Mouse (Mus musculus) liver, embryonic 12.5 days (tissue): ENCODE results near the gene Cyp2c23. TPM values are rescaled to one million over a fixed set of nuclear protein-coding genes. Genes with fewer than 3 reads are reported as not detected.
A peak's percentile ranks its signal among the peaks of the same experiment; 100 is the strongest.

Source experiments
- ATAC-seq: fragments of 200-750 bp; cut with Nextera tagmentation; 2 replicates; pipeline ENCODE4 v1.8.0; 2017; ENCODE audit warnings: moderate number of reproducible peaks, mild to moderate bottlenecking, moderate library complexity
- H3K27ac ChIP-seq: fragments of 300-500 bp; sonication (generic); 2 replicates; pipeline ENCODE4 v1.5.1; 2016; ENCODE audit warnings: mild to moderate bottlenecking
- H3K27me3 ChIP-seq: fragments of 300-500 bp; sonication (generic); replicated peaks from 2 replicates; pipeline ENCODE4 v1.6.1; 2016; ENCODE audit warnings: mild to moderate bottlenecking, moderate library complexity
- H3K36me3 ChIP-seq: fragments of 300-500 bp; sonication (generic); 2 replicates; pipeline ENCODE4 v1.6.1; 2016; ENCODE audit warnings: mild to moderate bottlenecking, moderate library complexity
- H3K4me1 ChIP-seq: fragments of 300-500 bp; sonication (generic); 2 replicates; pipeline ENCODE4 v1.6.1; 2016
- H3K4me2 ChIP-seq: fragments of 300-500 bp; sonication (generic); 2 replicates; pipeline ENCODE4 v1.6.1; 2016; ENCODE audit warnings: mild to moderate bottlenecking, moderate library complexity
- H3K4me3 ChIP-seq: fragments of 300-500 bp; sonication (generic); 2 replicates; pipeline ENCODE4 v1.5.1; 2016; ENCODE audit warnings: mild to moderate bottlenecking, moderate library complexity
- H3K9ac ChIP-seq: fragments of 300-500 bp; sonication (generic); 2 replicates; pipeline ENCODE4 v1.6.1; 2016; ENCODE audit warnings: mild to moderate bottlenecking, moderate library complexity
- H3K9me3 ChIP-seq: fragments of 300-500 bp; sonication (generic); replicated peaks from 2 replicates; pipeline ENCODE4 v1.6.1; 2016; ENCODE audit warnings: mild to moderate bottlenecking, moderate library complexity
- WGBS: fragments of 180-500 bp; shearing (Covaris S2); methylation state at CpG from one replicate; pipeline ENCODE4 v1.1.7; 2016; ENCODE audit not compliant: insufficient replicate concordance; 5-methylcytosine and 5-hydroxymethylcytosine counted together
- polyA plus RNA-seq: library from polyadenylated mRNA; unstranded; fragments of >200 nt; fragmentation: Nextera tagmentation; extraction: Ambion mirVana; gene quantifications from 2 replicates; pipeline ENCODE4 v1.2.1, GENCODE M21; 2016

Cyp2c23 gene
- polyA plus RNA-seq, 1 experiment from 2014 or later = 5.4 TPM

- 54% methylated on average over 7 of the region's 7 CpGs for WGBS
- no peak overlapping the region for H3K9ac ChIP-seq
- H3K4me2 ChIP-seq = no peak overlapping the region
- H3K27me3 ChIP-seq = no peaks in the 10 kb centered on the region
- 0 out of 2 replicates have a peak, but pooled peaks cover 3% of the 10 kb centered on the region for H3K4me1 ChIP-seq
- no peak overlapping the region for H3K27ac ChIP-seq
- no peaks in the 10 kb centered on the region for H3K9me3 ChIP-seq
- no peak overlapping the region for H3K4me3 ChIP-seq
- ATAC-seq = no peak
- no peaks in the 10 kb centered on the region for H3K36me3 ChIP-seq
These were observed 9.3 kb downstream of the Cyp2c23 start for GRCm38 (mm10) chr19:44019739-44020138.

DNA sequence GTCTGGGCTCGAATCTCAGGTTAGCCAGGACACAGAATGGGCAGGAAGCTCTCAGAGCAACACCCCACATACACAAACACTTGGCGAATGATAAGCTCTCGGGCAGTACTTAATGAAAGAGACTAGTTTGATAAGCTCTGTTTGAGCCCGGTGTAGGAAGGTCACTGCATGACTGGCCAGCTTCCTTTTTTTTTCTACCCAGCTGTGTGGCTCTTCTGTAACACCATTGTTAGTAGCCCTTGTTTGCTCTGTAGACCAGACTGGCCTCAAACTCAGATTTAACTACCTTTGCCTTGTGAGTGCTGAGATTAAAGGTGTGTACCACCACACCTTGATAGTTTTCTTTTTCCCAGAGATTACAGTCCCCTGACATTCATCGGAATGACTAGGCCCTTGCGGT, 15.1 kb downstream of the Cyp2c23 start:
- Histone ChIP-seq H3K9me3 (no peaks in the 10 kb centered on the region), H3K27ac (no peak overlapping the region), H3K9ac (no peak overlapping the region), H3K4me1 (0 out of 2 replicates have a peak, but pooled peaks cover 3% of the 10 kb centered on the region), H3K27me3 (no peaks in the 10 kb centered on the region), H3K36me3 (no peaks in the 10 kb centered on the region), H3K4me2 (no peak overlapping the region), H3K4me3 (no peak overlapping the region)
- WGBS = 41% methylated on average over 6 of the region's 6 CpGs
- no peak for ATAC-seq

DNA sequence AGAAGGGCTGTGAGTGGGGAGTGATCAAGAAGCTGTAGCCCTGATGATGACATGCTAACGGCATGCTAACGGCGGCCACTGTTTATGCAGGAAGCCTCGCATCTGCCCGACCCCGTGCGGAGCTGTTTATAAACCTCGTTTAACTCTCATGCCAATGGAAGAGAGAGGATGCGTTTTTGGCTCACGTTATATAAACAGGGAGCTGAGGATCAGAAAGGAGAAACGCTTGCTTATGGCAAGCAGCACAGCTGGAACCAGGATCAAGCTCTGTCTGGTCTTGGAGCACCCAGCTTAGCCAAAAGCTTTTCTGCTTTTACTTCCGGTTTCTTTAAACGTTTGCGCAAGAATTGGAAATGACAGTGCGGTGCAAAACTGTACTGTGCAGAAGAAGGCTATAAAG, 20.2 kb downstream of the Cyp2c23 start:
- H3K4me2 ChIP-seq = no peak overlapping the region
- no peaks in the 10 kb centered on the region for H3K27me3 ChIP-seq
- no peaks in the 10 kb centered on the region for H3K9me3 ChIP-seq
- H3K4me1 ChIP-seq = no peaks in the 10 kb centered on the region
- ATAC-seq = no peak
- no peak overlapping the region for H3K4me3 ChIP-seq
- H3K36me3 ChIP-seq = no peaks in the 10 kb centered on the region
- 57% methylated on average over 15 of the region's 15 CpGs for WGBS
- H3K27ac ChIP-seq = no peak overlapping the region
- no peak overlapping the region for H3K9ac ChIP-seq

GRCm38 (mm10) chr19:44007186-44007585, 21.8 kb downstream of the Cyp2c23 start:
- WGBS = 68% methylated on average over 12 of the region's 12 CpGs

DNA sequence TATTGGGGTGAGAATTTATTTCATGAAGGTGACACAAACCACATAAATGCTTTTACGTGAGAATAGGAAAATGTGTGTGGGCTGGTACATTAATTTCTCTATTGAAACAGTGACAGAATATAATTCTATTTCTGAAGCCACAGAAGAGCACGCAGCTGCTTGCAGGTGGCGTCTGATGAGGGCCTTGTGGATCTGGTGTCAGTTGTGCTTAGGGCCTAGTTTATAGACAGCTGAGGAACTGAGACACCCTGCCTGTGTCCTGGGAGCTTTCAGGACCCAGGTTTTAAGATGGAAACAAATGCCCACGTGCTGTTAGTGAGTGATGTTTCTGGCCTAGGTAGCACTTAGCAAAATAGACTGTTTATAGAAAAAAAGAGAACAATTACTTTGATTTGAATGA, 24.0 kb downstream of the Cyp2c23 start:
- Histone ChIP-seq H3K27ac (no peak overlapping the region), H3K9ac (no peak overlapping the region), H3K4me1 (no peaks in the 10 kb centered on the region), H3K4me3 (no peak overlapping the region), H3K27me3 (0 out of 2 replicates have a peak, but pooled peaks cover 5% of the 10 kb centered on the region), H3K36me3 (no peaks in the 10 kb centered on the region), H3K4me2 (no peak overlapping the region), H3K9me3 (no peaks in the 10 kb centered on the region)
- ATAC-seq = no peak
- WGBS = 57% methylated on average over 4 of the region's 4 CpGs

More at GRCm38 (mm10) chr19:44007186-44007585, 21.8 kb downstream of the Cyp2c23 start:
- H3K36me3 ChIP-seq = no peaks in the 10 kb centered on the region
- no peak overlapping the region for H3K9ac ChIP-seq
- H3K27me3 ChIP-seq = no peaks in the 10 kb centered on the region
- ATAC-seq = no peak
- H3K4me1 ChIP-seq = no peaks in the 10 kb centered on the region
- H3K27ac ChIP-seq = no peak overlapping the region
- no peak overlapping the region for H3K4me3 ChIP-seq
- no peak overlapping the region for H3K4me2 ChIP-seq
- no peaks in the 10 kb centered on the region for H3K9me3 ChIP-seq

- H3K9ac ChIP-seq = no peak overlapping the region
- no peak overlapping the region for H3K4me3 ChIP-seq
- no peak overlapping the region for H3K27ac ChIP-seq
- no peaks in the 10 kb centered on the region for H3K9me3 ChIP-seq
- H3K36me3 ChIP-seq = no peaks in the 10 kb centered on the region
- 0 out of 2 replicates have a peak, but pooled peaks cover 5% of the 10 kb centered on the region for H3K27me3 ChIP-seq
- ATAC-seq = no peak
- 76% methylated on average over 2 of the region's 2 CpGs for WGBS
- no peak overlapping the region for H3K4me2 ChIP-seq
- H3K4me1 ChIP-seq = no peaks in the 10 kb centered on the region
These were observed 24.7 kb downstream of the Cyp2c23 start for GRCm38 (mm10) chr19:44004261-44004660.

DNA sequence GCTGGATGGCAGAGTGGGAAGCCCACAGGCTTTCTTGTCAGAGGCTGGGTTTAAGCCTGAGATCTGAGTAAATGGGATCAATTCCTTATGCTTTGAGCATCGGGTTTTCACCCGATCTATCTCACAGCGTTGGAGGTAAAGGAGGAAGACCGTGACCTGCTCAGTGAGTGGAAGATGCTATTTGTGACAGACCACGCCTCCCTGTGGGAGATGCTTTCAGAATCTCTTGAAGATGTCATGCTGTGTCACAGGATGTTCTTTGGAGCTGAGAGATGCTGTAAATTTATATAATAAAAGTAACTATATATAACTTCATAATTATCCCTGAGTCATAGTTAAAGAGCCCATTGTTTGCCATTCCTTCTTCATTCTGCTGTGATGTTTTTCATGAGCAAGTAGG, 28.3 kb downstream of the Cyp2c23 start:
- Histone ChIP-seq H3K4me1 (0 out of 2 replicates have a peak, but pooled peaks cover 6% of the 10 kb centered on the region), H3K4me2 (no peak overlapping the region), H3K4me3 (no peak overlapping the region), H3K36me3 (no peaks in the 10 kb centered on the region), H3K9ac (no peak overlapping the region), H3K27ac (no peak overlapping the region), H3K27me3 (0 out of 2 replicates have a peak, but pooled peaks cover 5% of the 10 kb centered on the region), H3K9me3 (no peaks in the 10 kb centered on the region)
- 62% methylated on average over 5 of the region's 5 CpGs for WGBS
- no peak for ATAC-seq

DNA sequence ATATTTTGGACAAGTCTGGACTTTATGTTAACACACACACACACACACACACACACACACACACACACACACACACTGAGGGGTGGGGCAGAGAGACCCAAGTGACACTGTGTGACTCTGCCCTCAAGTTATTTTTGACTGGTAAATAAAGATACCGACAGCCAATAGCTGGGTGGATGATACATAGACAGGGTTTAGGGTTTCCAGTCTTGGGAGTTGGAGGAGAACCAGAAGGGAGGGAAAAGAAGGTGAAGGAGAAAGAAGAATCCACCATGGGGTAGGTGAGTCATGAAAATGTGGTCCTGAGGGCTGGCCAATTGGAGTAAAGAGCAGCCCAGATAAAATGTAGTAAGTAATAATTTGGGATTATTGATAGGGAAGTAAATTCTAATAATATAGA, 28.9 kb downstream of the Cyp2c23 start:
- 68% methylated on average over 1 of the region's 1 CpGs for WGBS
- H3K4me1 ChIP-seq = 0 out of 2 replicates have a peak, but pooled peaks cover 6% of the 10 kb centered on the region
- no peak for ATAC-seq
- 0 out of 2 replicates have a peak, but pooled peaks cover 5% of the 10 kb centered on the region for H3K27me3 ChIP-seq
- H3K27ac ChIP-seq = no peak overlapping the region
- H3K9me3 ChIP-seq = no peaks in the 10 kb centered on the region
- no peak overlapping the region for H3K4me3 ChIP-seq
- no peak overlapping the region for H3K4me2 ChIP-seq
- H3K36me3 ChIP-seq = no peaks in the 10 kb centered on the region
- no peak overlapping the region for H3K9ac ChIP-seq

- no peak overlapping the region for H3K9ac ChIP-seq
- no peaks in the 10 kb centered on the region for H3K9me3 ChIP-seq
- H3K4me3 ChIP-seq = no peak overlapping the region
- no peaks in the 10 kb centered on the region for H3K36me3 ChIP-seq
- 61% methylated on average over 11 of the region's 11 CpGs for WGBS
- peak overlapping the region; percentile 58 for H3K27ac ChIP-seq
- peak; percentile 47; the same call in 1 of the 2 replicates for ATAC-seq
- H3K4me1 ChIP-seq = 0 out of 2 replicates have a peak, but pooled peaks cover 6% of the 10 kb centered on the region
- H3K4me2 ChIP-seq = no peak overlapping the region
- 0 out of 2 replicates have a peak, but pooled peaks cover 5% of the 10 kb centered on the region for H3K27me3 ChIP-seq
These were observed 30.0 kb downstream of the Cyp2c23 start for GRCm38 (mm10) chr19:43998802-43999527.

DNA sequence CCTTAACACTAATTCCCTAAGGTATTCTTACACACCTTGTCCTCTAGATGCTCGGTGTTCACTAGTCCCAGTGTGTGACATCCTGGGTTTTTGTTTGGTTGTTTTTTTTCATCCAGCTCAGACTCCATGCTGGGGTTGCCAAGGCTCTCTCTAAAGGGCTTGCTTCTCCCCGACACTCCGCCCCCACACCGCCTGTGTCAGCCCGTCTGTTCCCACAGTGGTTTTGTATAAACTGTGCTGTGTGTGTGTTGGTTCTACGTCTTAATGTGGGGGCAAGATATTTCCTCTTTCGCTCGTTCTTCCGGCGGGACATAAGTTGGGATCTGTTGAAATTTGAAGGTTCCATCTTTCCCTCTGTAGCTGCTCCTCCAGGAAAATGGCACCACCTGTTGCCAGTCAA, 30.9 kb downstream of the Cyp2c23 start:
- no peak for ATAC-seq
- no peaks in the 10 kb centered on the region for H3K9me3 ChIP-seq
- 69% methylated on average over 10 of the region's 10 CpGs for WGBS
- H3K4me3 ChIP-seq = no peak overlapping the region
- no peak overlapping the region for H3K9ac ChIP-seq
- 0 out of 2 replicates have a peak, but pooled peaks cover 5% of the 10 kb centered on the region for H3K27me3 ChIP-seq
- H3K4me2 ChIP-seq = no peak overlapping the region
- 0 out of 2 replicates have a peak, but pooled peaks cover 6% of the 10 kb centered on the region for H3K4me1 ChIP-seq
- H3K27ac ChIP-seq = no peak overlapping the region; the same call in 1 of the 2 replicates
- H3K36me3 ChIP-seq = no peaks in the 10 kb centered on the region

DNA sequence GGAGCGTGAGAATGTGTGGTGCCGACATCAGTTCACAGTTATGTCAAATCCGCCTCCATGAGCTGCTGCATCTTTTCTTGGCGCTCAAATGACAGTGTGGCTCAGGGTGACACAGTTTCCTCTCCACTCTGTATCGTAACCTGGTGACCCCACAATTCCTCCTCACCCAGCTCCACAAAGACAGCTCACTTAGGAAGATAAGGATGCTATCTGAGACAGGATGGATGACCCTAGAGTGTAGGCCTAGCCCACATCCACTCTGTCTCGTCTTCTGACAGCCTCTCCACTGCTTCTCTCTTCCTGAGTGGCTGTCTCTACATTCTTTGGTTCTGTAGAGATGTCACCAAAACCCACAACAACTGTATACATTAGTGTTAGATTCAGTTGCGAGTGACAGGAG, 33.6 kb downstream of the Cyp2c23 start:
- WGBS = 55% methylated on average over 7 of the region's 7 CpGs
- Histone ChIP-seq H3K9me3 (no peaks in the 10 kb centered on the region), H3K9ac (no peak overlapping the region), H3K4me1 (0 out of 2 replicates have a peak, but pooled peaks cover 6% of the 10 kb centered on the region), H3K27me3 (no peaks in the 10 kb centered on the region), H3K27ac (no peak overlapping the region), H3K4me3 (no peak overlapping the region), H3K4me2 (no peak overlapping the region), H3K36me3 (no peaks in the 10 kb centered on the region)
- no peak for ATAC-seq

DNA sequence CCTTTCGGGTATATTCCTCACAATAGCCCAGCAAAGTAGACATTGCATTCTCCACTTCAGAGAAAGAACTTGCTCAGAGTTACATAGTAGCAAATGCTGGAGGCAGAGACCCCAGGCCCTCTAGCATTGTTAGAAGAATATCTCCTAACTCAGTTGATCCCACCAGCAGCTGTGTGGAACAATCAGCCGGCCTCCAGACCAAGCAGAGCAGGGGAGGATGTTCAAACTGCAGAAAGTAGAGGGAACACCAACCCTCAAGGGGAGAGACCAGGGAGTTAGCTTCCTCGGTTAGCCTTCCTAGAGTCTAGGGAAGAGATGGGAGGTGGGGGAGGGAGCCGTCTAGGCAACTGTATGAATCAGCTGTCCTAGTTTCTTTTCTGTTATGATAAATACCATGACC, 36.5 kb downstream of the Cyp2c23 start:
- Histone ChIP-seq H3K9ac (no peak overlapping the region), H3K4me1 (no peaks in the 10 kb centered on the region), H3K4me2 (no peak overlapping the region), H3K4me3 (no peak overlapping the region), H3K27me3 (no peaks in the 10 kb centered on the region), H3K36me3 (no peaks in the 10 kb centered on the region), H3K27ac (no peak overlapping the region), H3K9me3 (no peaks in the 10 kb centered on the region)
- 55% methylated on average over 4 of the region's 4 CpGs for WGBS
- no peak for ATAC-seq
